Mouse (Mus musculus) kidney, adult 2 months (tissue): ENCODE measurements around the gene Mmp21.
"Not testable (repeated sequence)": the region's sequence is repeated elsewhere in the genome, so short reads cannot be mapped to it uniquely, and the experiment has no call there.

Experiments used
- CTCF ChIP-seq: fragments of 200-500 bp; conservative IDR thresholded peaks from 2 replicates; pipeline ENCODE4 v1.5.1; 2011; ENCODE audit warnings: low read depth, mild to moderate bottlenecking, control low read depth, low read length, moderate library complexity, mixed read lengths; ENCODE audit not compliant: insufficient read depth, insufficient read length
- POLR2A ChIP-seq: fragments of 200-500 bp; IDR thresholded peaks from one replicate; pipeline ENCODE4 v1.6.1; 2011; ENCODE audit warnings: low read depth, low read length, control low read depth

DNA sequence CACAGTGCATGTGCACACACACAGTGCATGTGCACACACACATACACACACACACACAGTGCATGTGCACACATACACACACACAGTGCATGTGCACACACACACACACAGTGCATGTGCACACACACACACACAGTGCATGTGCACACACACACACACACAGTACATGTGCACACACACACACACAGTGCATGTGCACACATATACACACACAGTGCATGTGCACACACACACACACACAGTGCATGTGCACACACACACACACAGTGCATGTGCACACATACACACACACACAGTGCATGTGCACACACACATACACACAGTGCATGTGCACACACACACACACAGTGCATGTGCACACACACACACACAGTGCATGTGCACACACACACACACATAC, 5.8 kb upstream of the Mmp21 start:
- TF ChIP-seq POLR2A, CTCF: not testable (repeated sequence)
